Mouse (Mus musculus) gastrocnemius, adult 8-10 months (tissue): ENCODE data around the gene Socs7. TPM values are rescaled to one million over a fixed set of nuclear protein-coding genes. Genes with fewer than 3 reads are reported as not detected.

Experiments used
- DNase-seq, 2 experiments: peaks; one replicate each; pipeline ENCODE4 v3.0.0; 2022; ENCODE audit warnings: low spot score in 2 of 2
- total RNA-seq, 4 experiments: library from RNA; stranded (reverse); gene quantifications; 2 replicates each; pipeline ENCODE4 v1.2.4; 2022

Socs7 gene
- total RNA-seq, 4 experiments from 2014 or later, result 48.4 to 53.5 (median 51.7) TPM

- no peak for DNase-seq
These were observed 78.8 kb downstream of the Socs7 start for GRCm38 (mm10) chr11:97441036-97441657.

GRCm38 (mm10) chr11:97441658-97442125, 79.3 kb downstream of the Socs7 start:
- DNase-seq, result no peak

- no peak for DNase-seq
These were observed 80.7 kb downstream of the Socs7 start for GRCm38 (mm10) chr11:97442891-97443675.

DNA sequence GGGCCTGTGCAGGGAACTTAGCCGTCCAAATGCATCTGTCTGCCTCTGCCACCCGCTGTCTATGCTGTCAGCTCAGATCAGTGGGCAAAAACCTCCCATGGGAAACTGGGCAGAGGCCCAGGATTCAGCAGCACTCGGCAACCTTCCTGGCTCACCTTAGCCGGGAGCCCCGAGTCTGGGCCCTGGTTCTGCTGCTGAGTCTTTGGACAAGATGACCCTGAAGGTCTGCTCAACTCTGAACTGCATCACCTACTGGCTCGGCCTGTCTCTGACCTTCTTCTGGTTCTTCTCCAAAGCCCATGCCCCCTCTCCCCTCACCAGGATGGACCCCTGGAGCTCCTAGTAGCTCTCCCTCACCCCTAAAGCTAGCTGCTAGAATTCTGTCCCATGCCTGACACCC, 83.2 kb downstream of the Socs7 start:
- DNase-seq, result no peak

GRCm38 (mm10) chr11:97445999-97446511, 83.7 kb downstream of the Socs7 start:
- no peak for DNase-seq

DNA sequence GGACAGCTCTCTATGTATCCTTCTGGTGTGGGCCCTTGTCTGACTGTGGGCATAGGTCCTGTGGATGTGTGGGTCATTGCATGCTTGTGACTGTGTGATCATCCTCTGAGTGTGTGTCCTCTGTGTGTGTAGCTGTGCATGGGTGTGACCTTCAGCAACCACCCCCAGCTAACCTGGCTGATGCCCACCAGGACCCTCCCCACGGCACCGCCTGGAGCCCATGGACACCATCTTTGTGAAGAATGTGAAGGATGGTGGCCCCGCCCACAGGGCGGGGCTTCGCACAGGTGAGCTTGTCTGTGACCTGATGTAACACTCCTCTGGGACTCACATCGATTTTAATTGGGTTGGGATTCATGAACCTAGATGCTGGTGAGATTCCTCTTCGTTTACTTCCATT, 85.6 kb downstream of the Socs7 start:
- DNase-seq, result no peak

Other genes starting within 250 kb of the Socs7 start
- gene Tbx21, start 247.2 kb upstream of the Socs7 start, total RNA-seq, result under 1 TPM; 0.19 to 0.58 (median 0.39) TPM
- 1 to 10 TPM; 2.5 to 8.7 (median 5.1) TPM for gene Tbkbp1, start 211.1 kb upstream of the Socs7 start, total RNA-seq
- 10 to 100 TPM; 44.0 to 55.2 (median 46.2) TPM for gene Kpnb1, start 174.7 kb upstream of the Socs7 start, total RNA-seq
- 10 to 100 TPM; 59.5 to 73.9 (median 62.8) TPM for gene Npepps, start 81.9 kb upstream of the Socs7 start, total RNA-seq
- gene Mrpl45, start 46.8 kb upstream of the Socs7 start, total RNA-seq, result 10 to 100 TPM; 31.8 to 39.5 (median 36.0) TPM
- under 1 TPM in 1 of 4 experiments, not detected in 3; 0.05 TPM for gene Gpr179, start 10.5 kb upstream of the Socs7 start, total RNA-seq
- 1 to 10 TPM; 3.4 to 5.2 (median 4.5) TPM for gene Arhgap23, start 53.0 kb downstream of the Socs7 start, total RNA-seq
- not detected for gene 4933428G20Rik, start 137.8 kb downstream of the Socs7 start, total RNA-seq
- gene Srcin1, start 213.6 kb downstream of the Socs7 start, total RNA-seq, result 1 to 10 TPM; 1.1 to 2.5 (median 1.6) TPM